Mouse (Mus musculus): ENCODE measurements around the gene Prrg3. TPM values are rescaled to one million over a fixed set of nuclear protein-coding genes. Genes with fewer than 3 reads are reported as not detected.
"Not testable (repeated sequence)": the region's sequence is repeated elsewhere in the genome, so short reads cannot be mapped to it uniquely, and the experiment has no call there.

Gene Prrg3
- 11.6 and 13.0 TPM in 2 replicates for polyA plus RNA-seq (2015; fragmentation: Nextera tagmentation; extraction: Ambion mirVana)

GRCm38 (mm10) chrX:71962073-71963051 lies at the start of gene Prrg3:
Prrg3 (plus strand) TSS chrX:71962624.
- Histone ChIP-seq H3K9ac (peak within 1 kb of the TSS; percentile 71), H3K4me3 (peak within 1 kb of the TSS; percentile 53), H3K27me3 (peaks cover 22% of the 10 kb centered on the region; the same call in 1 of the 2 replicates), H3K36me3 (peaks cover 8% of the 10 kb centered on the region; the same call in 1 of the 2 replicates), H3K9me3 (no peaks in the 10 kb centered on the region), H3K4me1 (0 out of 2 replicates have a peak, but pooled peaks cover 4% of the 10 kb centered on the region), H3K4me2 (replicated peaks) (peak within 1 kb of the TSS; percentile 67), H3K27ac (peak within 1 kb of the TSS; percentile 15; the same call in 1 of the 2 replicates)
- 22% methylated on average over 57 of the region's 72 CpGs for WGBS
- ATAC-seq (ENCODE audit: low FRiP score, low read depth) = peak; percentile 96

- Histone ChIP-seq H3K27me3 (peaks cover 8% of the 10 kb centered on the region; the same call in 1 of the 2 replicates), H3K4me1 (no peaks in the 10 kb centered on the region), H3K9me3 (no peaks in the 10 kb centered on the region), H3K4me2 (replicated peaks) (no peak overlapping the region), H3K9ac (no peak overlapping the region), H3K27ac (no peak overlapping the region), H3K36me3 (no peaks in the 10 kb centered on the region), H3K4me3 (no peak overlapping the region)
- ATAC-seq (ENCODE audit: low FRiP score, low read depth) = no peak
- 12% methylated on average over 3 of the region's 3 CpGs for WGBS
Observed at GRCm38 (mm10) chrX:71946631-71947030, 15.8 kb upstream of the Prrg3 start.

GRCm38 (mm10) chrX:71958366-71958765 lies 4.1 kb upstream of the Prrg3 start:
- ATAC-seq (ENCODE audit: low FRiP score, low read depth) = no peak
- no peaks in the 10 kb centered on the region for H3K4me1 ChIP-seq
- H3K27me3 ChIP-seq = peaks cover 21% of the 10 kb centered on the region; the same call in 1 of the 2 replicates
- H3K4me3 ChIP-seq = no peak overlapping the region
- H3K9ac ChIP-seq = no peak overlapping the region
- no peak overlapping the region for H3K27ac ChIP-seq
- H3K36me3 ChIP-seq = no peaks in the 10 kb centered on the region
- H3K4me2 ChIP-seq (replicated peaks) = no peak overlapping the region
- no peaks in the 10 kb centered on the region for H3K9me3 ChIP-seq

- H3K4me1 ChIP-seq = 0 out of 2 replicates have a peak, but pooled peaks cover 4% of the 10 kb centered on the region
- H3K36me3 ChIP-seq = peaks cover 10% of the 10 kb centered on the region
- no peaks in the 10 kb centered on the region for H3K9me3 ChIP-seq
- peak; percentile 9; the same call in 1 of the 2 replicates for ATAC-seq (ENCODE audit: low FRiP score, low read depth)
- peak overlapping the region; percentile 53 for H3K4me3 ChIP-seq
- WGBS = 33% methylated on average over 9 of the region's 9 CpGs
- H3K27me3 ChIP-seq = peaks cover 22% of the 10 kb centered on the region; the same call in 1 of the 2 replicates
- peak overlapping the region; percentile 67 for H3K4me2 ChIP-seq (replicated peaks)
- H3K9ac ChIP-seq = peak overlapping the region; percentile 71
- no peak overlapping the region; the same call in 1 of the 2 replicates for H3K27ac ChIP-seq
Observed at GRCm38 (mm10) chrX:71963275-71963912, 970 bp downstream of the Prrg3 start.

- no peak for ATAC-seq (ENCODE audit: low FRiP score, low read depth)
Observed at GRCm38 (mm10) chrX:71968216-71968615, 5.8 kb downstream of the Prrg3 start.

GRCm38 (mm10) chrX:71968816-71969215 lies 6.4 kb downstream of the Prrg3 start:
- no peak overlapping the region for H3K9ac ChIP-seq
- WGBS = 80% methylated on average over 6 of the region's 6 CpGs
- no peaks in the 10 kb centered on the region for H3K9me3 ChIP-seq
- peaks cover 5% of the 10 kb centered on the region; the same call in 1 of the 2 replicates for H3K27me3 ChIP-seq
- H3K36me3 ChIP-seq = peaks cover 10% of the 10 kb centered on the region
- no peak overlapping the region for H3K27ac ChIP-seq
- H3K4me1 ChIP-seq = 0 out of 2 replicates have a peak, but pooled peaks cover under 1% of the 10 kb centered on the region
- no peak overlapping the region for H3K4me3 ChIP-seq
- no peak for ATAC-seq (ENCODE audit: low FRiP score, low read depth)
- H3K4me2 ChIP-seq (replicated peaks) = no peak overlapping the region

More at GRCm38 (mm10) chrX:71968216-71968615, 5.8 kb downstream of the Prrg3 start:
- WGBS = 56% methylated on average over 1 of the region's 1 CpGs
- Histone ChIP-seq H3K9ac (no peak overlapping the region), H3K4me3 (no peak overlapping the region), H3K36me3 (peaks cover 10% of the 10 kb centered on the region), H3K4me1 (0 out of 2 replicates have a peak, but pooled peaks cover 4% of the 10 kb centered on the region), H3K4me2 (replicated peaks) (no peak overlapping the region), H3K27me3 (peaks cover 9% of the 10 kb centered on the region; the same call in 1 of the 2 replicates), H3K27ac (no peak overlapping the region), H3K9me3 (no peaks in the 10 kb centered on the region)

GRCm38 (mm10) chrX:71971325-71971724 lies 8.9 kb downstream of the Prrg3 start:
- WGBS = 74% methylated on average over 5 of the region's 5 CpGs
- H3K4me3 ChIP-seq = no peak overlapping the region
- H3K4me1 ChIP-seq = no peaks in the 10 kb centered on the region
- no peak overlapping the region for H3K9ac ChIP-seq
- H3K36me3 ChIP-seq = peaks cover 10% of the 10 kb centered on the region
- no peaks in the 10 kb centered on the region for H3K9me3 ChIP-seq
- ATAC-seq (ENCODE audit: low FRiP score, low read depth) = no peak
- no peak overlapping the region for H3K27ac ChIP-seq
- no peak overlapping the region for H3K4me2 ChIP-seq (replicated peaks)
- peaks cover 5% of the 10 kb centered on the region; the same call in 1 of the 2 replicates for H3K27me3 ChIP-seq

- H3K36me3 ChIP-seq = peaks cover 2% of the 10 kb centered on the region; the same call in 1 of the 2 replicates
- WGBS = 70% methylated on average over 2 of the region's 2 CpGs
- H3K4me1 ChIP-seq = no peaks in the 10 kb centered on the region
- H3K27me3 ChIP-seq = peaks cover 5% of the 10 kb centered on the region; the same call in 1 of the 2 replicates
- no peak within 1 kb of the TSS for H3K9ac ChIP-seq
- no peak within 1 kb of the TSS for H3K27ac ChIP-seq
- ATAC-seq (ENCODE audit: low FRiP score, low read depth) = no peak
- no peak within 1 kb of the TSS for H3K4me3 ChIP-seq
- no peak within 1 kb of the TSS for H3K4me2 ChIP-seq (replicated peaks)
- no peaks in the 10 kb centered on the region for H3K9me3 ChIP-seq
Observed at GRCm38 (mm10) chrX:71972686-71973085, 10.3 kb downstream of the Prrg3 start, which contains the start of gene Fate1. Fate1 (plus strand) TSS chrX:71972986.

GRCm38 (mm10) chrX:71977681-71978080 lies 15.3 kb downstream of the Prrg3 start:
- not testable (repeated sequence) for ATAC-seq (ENCODE audit: low FRiP score, low read depth); H3K36me3 ChIP-seq; H3K27ac ChIP-seq

GRCm38 (mm10) chrX:71980443-71980842 lies 18.0 kb downstream of the Prrg3 start:
- H3K9me3 ChIP-seq = no peaks in the 10 kb centered on the region
- no peak overlapping the region for H3K9ac ChIP-seq
- no peak for ATAC-seq (ENCODE audit: low FRiP score, low read depth)
- no peak overlapping the region for H3K4me2 ChIP-seq (replicated peaks)
- 67% methylated on average over 3 of the region's 3 CpGs for WGBS
- no peaks in the 10 kb centered on the region for H3K27me3 ChIP-seq
- H3K4me3 ChIP-seq = no peak overlapping the region
- H3K27ac ChIP-seq = no peak overlapping the region
- no peaks in the 10 kb centered on the region for H3K4me1 ChIP-seq
- H3K36me3 ChIP-seq = no peaks in the 10 kb centered on the region

More at GRCm38 (mm10) chrX:71977681-71978080, 15.3 kb downstream of the Prrg3 start:
- H3K9me3 ChIP-seq; H3K4me3 ChIP-seq; H3K9ac ChIP-seq; H3K4me1 ChIP-seq; H3K4me2 ChIP-seq (replicated peaks); H3K27me3 ChIP-seq: not testable (repeated sequence)

- ATAC-seq (ENCODE audit: low FRiP score, low read depth) = no peak
- H3K9me3 ChIP-seq = no peaks in the 10 kb centered on the region
- no peak overlapping the region for H3K4me3 ChIP-seq
- H3K27ac ChIP-seq = no peak overlapping the region
- H3K9ac ChIP-seq = no peak overlapping the region
- no peaks in the 10 kb centered on the region for H3K4me1 ChIP-seq
- H3K27me3 ChIP-seq = no peaks in the 10 kb centered on the region
- no peak overlapping the region for H3K4me2 ChIP-seq (replicated peaks)
- WGBS = 83% methylated on average over 2 of the region's 2 CpGs
- H3K36me3 ChIP-seq = no peaks in the 10 kb centered on the region
Observed at GRCm38 (mm10) chrX:71981322-71981721, 18.9 kb downstream of the Prrg3 start.

GRCm38 (mm10) chrX:71983205-71983604 lies 20.8 kb downstream of the Prrg3 start:
- no peaks in the 10 kb centered on the region for H3K27me3 ChIP-seq
- no peaks in the 10 kb centered on the region for H3K36me3 ChIP-seq
- WGBS = 71% methylated on average over 2 of the region's 2 CpGs
- H3K4me1 ChIP-seq = no peaks in the 10 kb centered on the region
- no peak overlapping the region for H3K4me3 ChIP-seq
- H3K9ac ChIP-seq = no peak overlapping the region
- ATAC-seq (ENCODE audit: low FRiP score, low read depth) = no peak
- no peak overlapping the region for H3K27ac ChIP-seq
- H3K4me2 ChIP-seq (replicated peaks) = no peak overlapping the region
- H3K9me3 ChIP-seq = no peaks in the 10 kb centered on the region
